Mouse (Mus musculus) left cerebral cortex, postnatal 14 days (tissue): ENCODE data around the gene Tcte1. TPM values are rescaled to one million over a fixed set of nuclear protein-coding genes. Genes with fewer than 3 reads are reported as not detected.

Experiments used
- DNase-seq, 2 experiments: peaks; one replicate each; pipeline ENCODE4 v3.0.0; 2021 to 2022; ENCODE audit warnings: low spot score in 2 of 2, mixed read lengths in 1 of 2
- intact Hi-C: fragments of 180-260 bp; cut with DNase I; formaldehyde crosslinking; loops from one replicate; pipeline ENCODE4 v1.15.1; 2025
- total RNA-seq, 2 experiments: library from RNA; stranded (reverse); gene quantifications; 2 replicates each; pipeline ENCODE4 v1.2.3; 2021

The Tcte1 gene
- total RNA-seq, 2 experiments from 2014 or later: 0.68 to 1.1 TPM

- DNase-seq: peak; percentile 94
- intact Hi-C loops: no loop called here
Observed at GRCm38 (mm10) chr17:45506700-45507189, 16.5 kb upstream of the Tcte1 start, which contains the start of gene Aars2. Aars2 (plus strand) TSS chr17:45506841.

- DNase-seq: no peak
- intact Hi-C loops: no loop called here
Observed at GRCm38 (mm10) chr17:45510871-45511270, 12.4 kb upstream of the Tcte1 start.

GRCm38 (mm10) chr17:45511757-45512156, 11.5 kb upstream of the Tcte1 start:
- intact Hi-C loops: no loop called here
- no peak for DNase-seq

- intact Hi-C loops: no loop called here
- no peak for DNase-seq
Observed at GRCm38 (mm10) chr17:45515204-45515726, 8.0 kb upstream of the Tcte1 start.

- no peak for DNase-seq
- intact Hi-C loops: loop anchor here (2.0 kb wide), 1 partner anchor 33 kb away; the partner anchor contains the start of gene Tmem151b
Observed at GRCm38 (mm10) chr17:45515806-45516205, 7.4 kb upstream of the Tcte1 start.

GRCm38 (mm10) chr17:45516488-45516887, 6.7 kb upstream of the Tcte1 start:
- intact Hi-C loops: loop anchor here (2.0 kb wide), 1 partner anchor 32 kb away; the partner anchor contains the start of gene Tmem151b
- peak; percentile 85 to 89 for DNase-seq

GRCm38 (mm10) chr17:45517135-45517534, 6.1 kb upstream of the Tcte1 start:
- no peak for DNase-seq
- intact Hi-C loops: loop anchor here (2.0 kb wide), 1 partner anchor 32 kb away; the partner anchor contains the start of gene Tmem151b

GRCm38 (mm10) chr17:45517549-45518215, 5.6 kb upstream of the Tcte1 start:
- intact Hi-C loops: loop anchor here (2.0 kb wide), 1 partner anchor 31 kb away; the partner anchor contains the start of gene Tmem151b

GRCm38 (mm10) chr17:45518766-45519475, 4.3 kb upstream of the Tcte1 start:
- intact Hi-C loops: no loop called here
- no peak for DNase-seq

More at GRCm38 (mm10) chr17:45517549-45518215, 5.6 kb upstream of the Tcte1 start:
- no peak for DNase-seq

GRCm38 (mm10) chr17:45520136-45520535, 3.1 kb upstream of the Tcte1 start:
- no peak for DNase-seq
- intact Hi-C loops: no loop called here

- intact Hi-C loops: no loop called here
- no peak for DNase-seq
Observed at GRCm38 (mm10) chr17:45524961-45525360, 1.7 kb downstream of the Tcte1 start.

- DNase-seq: no peak
- intact Hi-C loops: no loop called here
Observed at GRCm38 (mm10) chr17:45526571-45526970, 3.3 kb downstream of the Tcte1 start.

GRCm38 (mm10) chr17:45530346-45530782, 7.1 kb downstream of the Tcte1 start:
- intact Hi-C loops: no loop called here
- DNase-seq: peak; percentile 61 to 79

- no peak for DNase-seq
- intact Hi-C loops: no loop called here
Observed at GRCm38 (mm10) chr17:45532896-45533295, 9.7 kb downstream of the Tcte1 start.

GRCm38 (mm10) chr17:45536264-45536663, 13.0 kb downstream of the Tcte1 start:
- no peak for DNase-seq
- intact Hi-C loops: no loop called here

GRCm38 (mm10) chr17:45538394-45538793, 15.2 kb downstream of the Tcte1 start:
- peak in 1 of 2 experiments; percentile 59 for DNase-seq
- intact Hi-C loops: no loop called here

GRCm38 (mm10) chr17:45539664-45540063, 16.4 kb downstream of the Tcte1 start:
- intact Hi-C loops: no loop called here
- no peak for DNase-seq

- no peak for DNase-seq
- intact Hi-C loops: no loop called here
Observed at GRCm38 (mm10) chr17:45542129-45542528, 18.9 kb downstream of the Tcte1 start.

- intact Hi-C loops: no loop called here
- DNase-seq: no peak
Observed at GRCm38 (mm10) chr17:45542705-45543104, 19.5 kb downstream of the Tcte1 start.

- no peak for DNase-seq
- intact Hi-C loops: no loop called here
Observed at GRCm38 (mm10) chr17:45543115-45543514, 19.9 kb downstream of the Tcte1 start.
